Mouse (Mus musculus): Measurements from ENCODE around the gene Dop1a.
"Not testable (repeated sequence)": the region's sequence is repeated elsewhere in the genome, so short reads cannot be mapped to it uniquely, and the experiment has no call there.

Gene Dop1a

DNA sequence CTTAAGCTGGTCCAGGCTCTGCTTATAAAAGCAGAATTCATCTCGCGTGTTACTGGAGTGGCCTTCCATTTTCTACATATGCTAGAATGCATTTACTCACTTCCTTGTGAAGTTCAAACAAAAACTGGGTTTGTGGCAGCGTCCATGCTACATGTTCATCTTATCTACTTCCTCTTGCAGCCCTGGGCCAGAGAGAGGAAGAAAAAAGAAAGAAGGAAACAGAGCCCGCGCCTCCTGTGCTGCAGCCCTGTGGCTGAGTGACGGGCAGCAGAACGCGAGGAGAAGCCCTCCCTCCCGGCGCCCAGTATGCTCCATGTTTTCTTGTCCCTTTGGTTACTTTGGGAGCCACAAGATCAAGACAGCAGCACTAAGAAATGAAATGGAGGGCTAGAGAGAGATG is 112.7 kb downstream of the Dop1a start:
- no peak for DNase-seq (ENCODE audit: low spot score in 2 of 2)

- DNase-seq (ENCODE audit: low spot score in 2 of 2) = peak; percentile 43 to 61
Measured at GRCm38 (mm10) chr9:86583740-86584139, 116.8 kb downstream of the Dop1a start.

DNA sequence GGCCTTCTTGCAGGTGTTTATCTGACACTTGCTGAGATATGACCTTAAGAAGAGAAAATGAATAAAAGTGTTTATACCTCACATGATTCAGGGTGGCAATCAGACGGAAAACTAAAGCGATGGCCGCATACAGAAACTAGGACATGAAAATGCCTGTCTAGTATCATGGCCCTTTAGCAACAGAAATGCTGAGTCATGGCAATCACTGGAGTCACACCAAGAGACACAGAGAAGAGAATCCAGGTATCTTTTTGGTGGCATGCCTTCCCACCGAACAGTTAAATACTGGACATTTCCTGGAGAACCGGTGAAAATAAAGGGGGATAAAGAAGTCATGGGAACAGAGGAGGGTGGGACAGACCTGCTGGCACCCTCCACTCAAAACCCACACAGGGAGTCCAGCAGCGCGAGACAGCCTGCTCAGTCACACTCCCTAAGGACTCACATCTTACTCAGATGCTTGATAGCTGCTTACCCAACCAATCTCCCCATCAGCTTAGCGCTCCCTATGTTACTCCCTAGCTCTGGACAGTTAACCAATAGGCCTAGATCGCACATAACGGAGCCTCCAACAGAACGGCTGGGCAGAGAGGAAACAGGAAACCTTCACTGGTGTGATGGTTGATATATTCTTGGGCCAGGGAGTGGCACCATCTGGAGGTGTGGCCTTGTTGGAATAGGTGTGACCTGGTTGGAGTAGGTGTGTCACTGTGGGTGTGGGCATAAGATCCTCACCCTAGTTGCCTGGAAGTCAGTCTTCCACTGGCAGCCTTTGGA is 120.3 kb downstream of the Dop1a start:
- DNase-seq (ENCODE audit: low spot score in 2 of 2) = no peak

- DNase-seq (ENCODE audit: low spot score in 2 of 2) = no peak
Measured at GRCm38 (mm10) chr9:86592676-86593668, 126.0 kb downstream of the Dop1a start.

- DNase-seq (ENCODE audit: low spot score in 2 of 2) = not testable (repeated sequence)
Measured at GRCm38 (mm10) chr9:86594357-86594767, 127.4 kb downstream of the Dop1a start.

DNA sequence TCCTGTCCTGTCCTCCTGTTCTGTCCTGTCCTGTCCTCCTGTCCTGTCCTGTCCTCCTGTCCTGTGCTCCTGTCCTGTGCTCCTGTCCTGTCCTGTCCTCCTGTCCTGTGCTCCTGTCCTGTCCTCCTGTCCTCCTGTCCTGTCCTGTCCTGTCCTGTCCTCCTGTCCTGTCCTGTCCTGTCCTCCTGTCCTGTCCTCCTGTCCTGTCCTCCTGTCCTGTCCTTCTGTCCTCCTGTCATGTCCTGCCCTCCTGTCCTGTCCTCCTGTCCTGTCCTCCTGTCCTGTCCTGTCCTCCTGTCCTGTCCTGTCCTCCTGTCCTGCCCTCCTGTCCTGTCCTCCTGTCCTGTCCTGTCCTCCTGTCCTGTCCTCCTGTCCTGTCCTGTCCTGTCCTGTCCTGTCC is 130.0 kb downstream of the Dop1a start:
- DNase-seq (ENCODE audit: low spot score in 2 of 2) = not testable (repeated sequence)

- DNase-seq (ENCODE audit: low spot score in 2 of 2) = no peak
Measured at GRCm38 (mm10) chr9:86599723-86600303, 132.9 kb downstream of the Dop1a start.

All from frontal cortex, postnatal 25 days (tissue).